Mouse (Mus musculus) neural tube, embryonic 11.5 days (tissue): ENCODE measurements around the gene Pard3. TPM values are rescaled to one million over a fixed set of nuclear protein-coding genes. Genes with fewer than 3 reads are reported as not detected.

Experiments used
- ATAC-seq: fragments of 200-750 bp; cut with Nextera tagmentation; 2 replicates; pipeline ENCODE4 v1.8.0; 2017; ENCODE audit warnings: moderate number of reproducible peaks, mild to moderate bottlenecking, moderate TSS enrichment, moderate library complexity; ENCODE audit not compliant: insufficient read depth, low FRiP score, low TSS enrichment
- DNase-seq: peaks from one replicate; pipeline ENCODE4 v3.0.0-alpha.2; 2015; ENCODE audit warnings: low spot score
- H3K27ac ChIP-seq: fragments of 300-500 bp; sonication (generic); 2 replicates; pipeline ENCODE4 v1.5.1; 2014; ENCODE audit warnings: low read depth, mild to moderate bottlenecking, low read length
- H3K27me3 ChIP-seq: fragments of 300-500 bp; sonication (generic); 2 replicates; pipeline ENCODE4 v1.6.1; 2014; ENCODE audit warnings: mild to moderate bottlenecking, low read length, mixed read lengths; ENCODE audit not compliant: control insufficient read depth, insufficient read depth
- H3K36me3 ChIP-seq: fragments of 300-500 bp; sonication (generic); 2 replicates; pipeline ENCODE4 v1.6.1; 2014; ENCODE audit warnings: mild to moderate bottlenecking, low read length, moderate library complexity, mixed read lengths; ENCODE audit not compliant: control insufficient read depth, insufficient read depth
- H3K4me1 ChIP-seq: fragments of 300-500 bp; sonication (generic); 2 replicates; pipeline ENCODE4 v1.6.1; 2014; ENCODE audit warnings: low read length, mixed read lengths; ENCODE audit not compliant: control insufficient read depth, insufficient read depth
- H3K4me2 ChIP-seq: fragments of 300-500 bp; sonication (generic); 2 replicates; pipeline ENCODE4 v1.6.1; 2014; ENCODE audit warnings: low read depth, mild to moderate bottlenecking, moderate library complexity
- H3K4me3 ChIP-seq: fragments of 300-500 bp; sonication (generic); 2 replicates; pipeline ENCODE4 v1.5.1; 2014; ENCODE audit warnings: low read depth, low read length
- H3K9ac ChIP-seq: fragments of 300-500 bp; sonication (generic); 2 replicates; pipeline ENCODE4 v1.6.1; 2014; ENCODE audit warnings: mild to moderate bottlenecking, low read length
- H3K9me3 ChIP-seq: fragments of 300-500 bp; sonication (generic); 2 replicates; pipeline ENCODE4 v1.6.1; 2016; ENCODE audit warnings: low read length; ENCODE audit not compliant: control insufficient read depth
- WGBS: fragments of 180-500 bp; shearing (Covaris S2); extraction: QIAGEN DNeasy Blood & Tissue Kit; methylation state at CpG from one replicate; pipeline ENCODE4 v1.1.7; 2014; 5-methylcytosine and 5-hydroxymethylcytosine counted together
- polyA plus RNA-seq: library from polyadenylated mRNA; unstranded; fragments of >200 nt; fragmentation: Nextera tagmentation; extraction: Ambion mirVana; gene quantifications from 2 replicates; pipeline ENCODE4 v1.2.1, GENCODE M21; 2014

The Pard3 gene
- polyA plus RNA-seq, 1 experiment from 2014 or later: 37.5 TPM

- DNase-seq: no peak
- H3K36me3 ChIP-seq: no peaks in the 10 kb centered on the region
- no peak for ATAC-seq
- no peaks in the 10 kb centered on the region; the same call in 1 of the 2 replicates for H3K4me1 ChIP-seq
- no peaks in the 10 kb centered on the region for H3K9me3 ChIP-seq
- WGBS: 92% methylated on average over 4 of the region's 4 CpGs
- H3K4me2 ChIP-seq: no peak overlapping the region
- H3K9ac ChIP-seq: no peak overlapping the region
- H3K27ac ChIP-seq: no peak overlapping the region
- no peak overlapping the region for H3K4me3 ChIP-seq
- H3K27me3 ChIP-seq: no peaks in the 10 kb centered on the region
These were observed 163.7 kb downstream of the Pard3 start for GRCm38 (mm10) chr8:127227407-127227806.

- no peaks in the 10 kb centered on the region for H3K36me3 ChIP-seq
- H3K9ac ChIP-seq: no peak overlapping the region
- no peak overlapping the region for H3K4me3 ChIP-seq
- no peak overlapping the region for H3K27ac ChIP-seq
- ATAC-seq (no peak), DNase-seq (no peak)
- WGBS: 77% methylated on average over 15 of the region's 15 CpGs
- H3K4me1 ChIP-seq: no peaks in the 10 kb centered on the region; the same call in 1 of the 2 replicates
- no peaks in the 10 kb centered on the region for H3K27me3 ChIP-seq
- no peaks in the 10 kb centered on the region for H3K9me3 ChIP-seq
- no peak overlapping the region for H3K4me2 ChIP-seq
These were observed 165.9 kb downstream of the Pard3 start for GRCm38 (mm10) chr8:127229325-127230232.

GRCm38 (mm10) chr8:127230233-127230595 is 166.5 kb downstream of the Pard3 start:
- ATAC-seq (no peak), DNase-seq (no peak)
- H3K4me2 ChIP-seq: no peak overlapping the region
- no peaks in the 10 kb centered on the region for H3K9me3 ChIP-seq
- WGBS: 74% methylated on average over 8 of the region's 8 CpGs
- no peaks in the 10 kb centered on the region; the same call in 1 of the 2 replicates for H3K4me1 ChIP-seq
- no peaks in the 10 kb centered on the region for H3K36me3 ChIP-seq
- no peak overlapping the region for H3K9ac ChIP-seq
- H3K4me3 ChIP-seq: no peak overlapping the region
- no peaks in the 10 kb centered on the region for H3K27me3 ChIP-seq
- no peak overlapping the region for H3K27ac ChIP-seq

GRCm38 (mm10) chr8:127243351-127243750 is 179.7 kb downstream of the Pard3 start:
- H3K36me3 ChIP-seq: no peaks in the 10 kb centered on the region
- 96% methylated on average over 4 of the region's 4 CpGs for WGBS
- DNase-seq: no peak
- H3K9ac ChIP-seq: no peak overlapping the region
- no peak overlapping the region for H3K27ac ChIP-seq
- H3K4me3 ChIP-seq: no peak overlapping the region
- ATAC-seq: no peak
- H3K4me2 ChIP-seq: no peak overlapping the region
- no peaks in the 10 kb centered on the region for H3K27me3 ChIP-seq
- no peaks in the 10 kb centered on the region for H3K4me1 ChIP-seq
- no peaks in the 10 kb centered on the region for H3K9me3 ChIP-seq

- H3K4me2 ChIP-seq: no peak overlapping the region
- no peak overlapping the region for H3K4me3 ChIP-seq
- 89% methylated on average over 11 of the region's 11 CpGs for WGBS
- ATAC-seq (no peak), DNase-seq (no peak)
- no peaks in the 10 kb centered on the region for H3K9me3 ChIP-seq
- no peaks in the 10 kb centered on the region for H3K4me1 ChIP-seq
- no peaks in the 10 kb centered on the region for H3K36me3 ChIP-seq
- H3K27ac ChIP-seq: no peak overlapping the region
- H3K9ac ChIP-seq: no peak overlapping the region
- no peaks in the 10 kb centered on the region for H3K27me3 ChIP-seq
These were observed 180.1 kb downstream of the Pard3 start for GRCm38 (mm10) chr8:127243841-127244240.

GRCm38 (mm10) chr8:127250746-127251145 is 187.1 kb downstream of the Pard3 start:
- no peak overlapping the region for H3K9ac ChIP-seq
- no peak overlapping the region for H3K4me2 ChIP-seq
- ATAC-seq: no peak
- no peak for DNase-seq
- 60% methylated on average over 4 of the region's 4 CpGs for WGBS
- H3K9me3 ChIP-seq: no peaks in the 10 kb centered on the region
- H3K4me1 ChIP-seq: 0 out of 2 replicates have a peak, but pooled peaks cover 5% of the 10 kb centered on the region
- no peak overlapping the region for H3K27ac ChIP-seq
- H3K4me3 ChIP-seq: no peak overlapping the region
- no peaks in the 10 kb centered on the region for H3K27me3 ChIP-seq
- H3K36me3 ChIP-seq: no peaks in the 10 kb centered on the region

- 96% methylated on average over 3 of the region's 3 CpGs for WGBS
- Histone ChIP-seq H3K4me3 (no peak overlapping the region), H3K4me2 (no peak overlapping the region), H3K9ac (no peak overlapping the region), H3K9me3 (no peaks in the 10 kb centered on the region), H3K4me1 (0 out of 2 replicates have a peak, but pooled peaks cover 5% of the 10 kb centered on the region), H3K36me3 (no peaks in the 10 kb centered on the region), H3K27ac (no peak overlapping the region), H3K27me3 (no peaks in the 10 kb centered on the region)
- ATAC-seq: no peak
- DNase-seq: no peak
These were observed 187.8 kb downstream of the Pard3 start for GRCm38 (mm10) chr8:127251476-127251875.

- Histone ChIP-seq H3K4me3 (no peak overlapping the region), H3K9ac (no peak overlapping the region), H3K4me1 (0 out of 2 replicates have a peak, but pooled peaks cover 5% of the 10 kb centered on the region), H3K36me3 (no peaks in the 10 kb centered on the region), H3K4me2 (no peak overlapping the region), H3K27me3 (no peaks in the 10 kb centered on the region), H3K9me3 (no peaks in the 10 kb centered on the region), H3K27ac (no peak overlapping the region)
- ATAC-seq (no peak), DNase-seq (no peak)
- 76% methylated on average over 13 of the region's 13 CpGs for WGBS
These were observed 188.3 kb downstream of the Pard3 start for GRCm38 (mm10) chr8:127251985-127252384.

GRCm38 (mm10) chr8:127254625-127255024 is 190.9 kb downstream of the Pard3 start:
- Histone ChIP-seq H3K4me3 (no peak overlapping the region), H3K27me3 (no peaks in the 10 kb centered on the region), H3K4me2 (no peak overlapping the region), H3K9ac (no peak overlapping the region), H3K4me1 (0 out of 2 replicates have a peak, but pooled peaks cover 5% of the 10 kb centered on the region), H3K27ac (no peak overlapping the region), H3K9me3 (no peaks in the 10 kb centered on the region), H3K36me3 (no peaks in the 10 kb centered on the region)
- ATAC-seq: no peak
- WGBS: 78% methylated on average over 7 of the region's 7 CpGs
- no peak for DNase-seq
